Mouse (Mus musculus): Measurements from ENCODE around the gene Hist2h2ac. TPM values are rescaled to one million over a fixed set of nuclear protein-coding genes. Genes with fewer than 3 reads are reported as not detected.
A peak's percentile ranks its signal among the peaks of the same experiment; 100 is the strongest.
"Not testable (repeated sequence)": the region's sequence is repeated elsewhere in the genome, so short reads cannot be mapped to it uniquely, and the experiment has no call there.

Hist2h2ac gene
- total and polyA plus RNA-seq, 2 experiments from 2014 or later: 1.9 to 471 TPM

GRCm38 (mm10) chr3:96225421-96225820, 4.7 kb upstream of the Hist2h2ac start:
- Histone ChIP-seq H3K4me2 (ENCODE audit: low read depth) (no peak overlapping the region), H3K36me3 (ENCODE audit: insufficient read depth) (no peaks in the 10 kb centered on the region), H3K9me3 (ENCODE audit: low read length) (no peaks in the 10 kb centered on the region), H3K4me1 (ENCODE audit: insufficient read depth) (peaks cover 10% of the 10 kb centered on the region), H3K27me3 (ENCODE audit: insufficient read depth, low read length) (no peaks in the 10 kb centered on the region), H3K27ac (ENCODE audit: low read depth, low read length) (no peak overlapping the region), H3K4me3 (ENCODE audit: low read depth, low read length) (no peak overlapping the region), H3K9ac (no peak overlapping the region)
- TF ChIP-seq CTCF (IDR thresholded peaks at IDR 0.05; ENCODE audit: low read depth): no peak
- no peak for DNase-seq
- 9% methylated on average over 2 of the region's 2 CpGs for WGBS
- no peak for ATAC-seq

GRCm38 (mm10) chr3:96222774-96223173, 2.1 kb upstream of the Hist2h2ac start:
- Histone ChIP-seq H3K4me3 (ENCODE audit: low read depth, low read length) (no peak overlapping the region), H3K9ac (no peak overlapping the region), H3K4me2 (ENCODE audit: low read depth) (peak overlapping the region; percentile 80), H3K27me3 (ENCODE audit: insufficient read depth, low read length) (no peaks in the 10 kb centered on the region), H3K9me3 (ENCODE audit: low read length) (no peaks in the 10 kb centered on the region), H3K27ac (ENCODE audit: low read depth, low read length) (no peak overlapping the region), H3K36me3 (ENCODE audit: insufficient read depth) (no peaks in the 10 kb centered on the region), H3K4me1 (ENCODE audit: insufficient read depth) (peaks cover 10% of the 10 kb centered on the region)
- 60% methylated on average over 4 of the region's 4 CpGs for WGBS
- no peak for TF ChIP-seq CTCF (IDR thresholded peaks at IDR 0.05; ENCODE audit: low read depth)
- no peak for ATAC-seq
- no peak for DNase-seq

GRCm38 (mm10) chr3:96221640-96222038, 959 bp upstream of the Hist2h2ac start:
- TF ChIP-seq CTCF (IDR thresholded peaks at IDR 0.05; ENCODE audit: low read depth): no peak
- Histone ChIP-seq H3K9me3 (ENCODE audit: low read length) (no peaks in the 10 kb centered on the region), H3K4me2 (ENCODE audit: low read depth) (peak overlapping the region; percentile 80), H3K27ac (ENCODE audit: low read depth, low read length) (peak overlapping the region; percentile 92), H3K4me1 (ENCODE audit: insufficient read depth) (peaks cover 10% of the 10 kb centered on the region), H3K27me3 (ENCODE audit: insufficient read depth, low read length) (no peaks in the 10 kb centered on the region), H3K4me3 (ENCODE audit: low read depth, low read length) (peak overlapping the region; percentile 63), H3K36me3 (ENCODE audit: insufficient read depth) (no peaks in the 10 kb centered on the region), H3K9ac (peak overlapping the region; percentile 69)
- DNase-seq: no peak
- 9% methylated on average over 9 of the region's 9 CpGs for WGBS
- no peak for ATAC-seq

- not testable (repeated sequence) for H3K27me3 ChIP-seq (ENCODE audit: insufficient read depth, low read length)
- WGBS: under 1% methylated on average over 33 of the region's 47 CpGs
Measured at GRCm38 (mm10) chr3:96220131-96220764, 432 bp downstream of the Hist2h2ac start.

GRCm38 (mm10) chr3:96219661-96220130, 984 bp downstream of the Hist2h2ac start, which contains the start of the genes Bola1 and Hist2h2ab:
TSS of gene Bola1 (minus strand) at chr3:96219709.
TSS of gene Hist2h2ab (plus strand) at chr3:96219865.
- no peaks in the 10 kb centered on the region for H3K27me3 ChIP-seq (ENCODE audit: insufficient read depth, low read length)
- no peaks in the 10 kb centered on the region for H3K9me3 ChIP-seq (ENCODE audit: low read length)
- no peak for TF ChIP-seq CTCF (IDR thresholded peaks at IDR 0.05; ENCODE audit: low read depth)
- DNase-seq: peak; percentile 90
- 2% methylated on average over 36 of the region's 37 CpGs for WGBS
- peak within 1 kb of the TSS; percentile 69 for H3K9ac ChIP-seq
- peak within 1 kb of the TSS; percentile 63 for H3K4me3 ChIP-seq (ENCODE audit: low read depth, low read length)
- ATAC-seq: peak; percentile 94
- H3K4me2 ChIP-seq (ENCODE audit: low read depth): peak within 1 kb of the TSS; percentile 80
- H3K4me1 ChIP-seq (ENCODE audit: insufficient read depth): peaks cover 5% of the 10 kb centered on the region
- H3K36me3 ChIP-seq (ENCODE audit: insufficient read depth): no peaks in the 10 kb centered on the region
- H3K27ac ChIP-seq (ENCODE audit: low read depth, low read length): peak within 1 kb of the TSS; percentile 92

More at GRCm38 (mm10) chr3:96220131-96220764, 432 bp downstream of the Hist2h2ac start:
- ATAC-seq: peak; percentile 5
- not testable (repeated sequence) for H3K36me3 ChIP-seq (ENCODE audit: insufficient read depth); DNase-seq; H3K4me1 ChIP-seq (ENCODE audit: insufficient read depth); H3K9me3 ChIP-seq (ENCODE audit: low read length)
- H3K27ac ChIP-seq (ENCODE audit: low read depth, low read length): peak overlapping the region; percentile 92
- peak overlapping the region; percentile 63 for H3K4me3 ChIP-seq (ENCODE audit: low read depth, low read length)
- H3K9ac ChIP-seq: peak overlapping the region; percentile 69
- peak overlapping the region; percentile 80 for H3K4me2 ChIP-seq (ENCODE audit: low read depth)

GRCm38 (mm10) chr3:96219191-96219641, 1.5 kb downstream of the Hist2h2ac start:
- Histone ChIP-seq H3K4me3 (ENCODE audit: low read depth, low read length) (peak overlapping the region; percentile 63), H3K4me2 (ENCODE audit: low read depth) (peak overlapping the region; percentile 80), H3K36me3 (ENCODE audit: insufficient read depth) (no peaks in the 10 kb centered on the region), H3K4me1 (ENCODE audit: insufficient read depth) (peaks cover 5% of the 10 kb centered on the region), H3K9ac (peak overlapping the region; percentile 69), H3K27ac (ENCODE audit: low read depth, low read length) (peak overlapping the region; percentile 92), H3K27me3 (ENCODE audit: insufficient read depth, low read length) (no peaks in the 10 kb centered on the region), H3K9me3 (ENCODE audit: low read length) (no peaks in the 10 kb centered on the region)
- DNase-seq (no peak), ATAC-seq (peak; percentile 37)
- 0% methylated on average over 12 of the region's 12 CpGs for WGBS
- TF ChIP-seq CTCF (IDR thresholded peaks at IDR 0.05; ENCODE audit: low read depth): peak; percentile 50

GRCm38 (mm10) chr3:96209242-96209641, 11.4 kb downstream of the Hist2h2ac start:
- Histone ChIP-seq H3K27me3 (ENCODE audit: insufficient read depth, low read length) (no peaks in the 10 kb centered on the region), H3K4me3 (ENCODE audit: low read depth, low read length) (no peak overlapping the region), H3K9me3 (ENCODE audit: low read length) (no peaks in the 10 kb centered on the region), H3K4me2 (ENCODE audit: low read depth) (no peak overlapping the region), H3K4me1 (ENCODE audit: insufficient read depth) (no peaks in the 10 kb centered on the region), H3K36me3 (ENCODE audit: insufficient read depth) (no peaks in the 10 kb centered on the region), H3K9ac (no peak overlapping the region), H3K27ac (ENCODE audit: low read depth, low read length) (no peak overlapping the region)
- no peak for DNase-seq
- no peak for ATAC-seq
- TF ChIP-seq CTCF (IDR thresholded peaks at IDR 0.05; ENCODE audit: low read depth): peak; percentile 15; the same call in 1 of the 2 replicates
- 28% methylated on average over 15 of the region's 15 CpGs for WGBS

Data from forebrain, postnatal 0 days (tissue).